Mouse (Mus musculus) small intestine, adult 2 months (tissue): Measurements from ENCODE around the gene Podxl. TPM values are rescaled to one million over a fixed set of nuclear protein-coding genes. Genes with fewer than 3 reads are reported as not detected.

Source experiments
- H3K27ac ChIP-seq: fragments of 200-500 bp; 2 replicates; pipeline ENCODE4 v1.5.1; 2012; ENCODE audit warnings: low read depth, low read length, control low read depth, inconsistent platforms; ENCODE audit not compliant: insufficient read depth
- H3K27me3 ChIP-seq: fragments of 200-500 bp; 2 replicates; pipeline ENCODE4 v1.6.1; 2012; ENCODE audit warnings: mild to moderate bottlenecking, moderate library complexity, low read length, inconsistent platforms; ENCODE audit not compliant: control insufficient read depth, insufficient read depth
- H3K36me3 ChIP-seq: fragments of 200-500 bp; 2 replicates; pipeline ENCODE4 v1.6.1; 2012; ENCODE audit warnings: mild to moderate bottlenecking, low read length, control low read depth, inconsistent platforms; ENCODE audit not compliant: control insufficient read depth, insufficient read depth
- H3K4me1 ChIP-seq: fragments of 200-500 bp; 2 replicates; pipeline ENCODE4 v1.6.1; 2012; ENCODE audit warnings: low read length, inconsistent platforms, mixed read lengths; ENCODE audit not compliant: control insufficient read depth, insufficient read depth, insufficient read length
- H3K4me3 ChIP-seq: fragments of 200-500 bp; 2 replicates; pipeline ENCODE4 v1.5.1; 2012; ENCODE audit warnings: low read depth, mild to moderate bottlenecking, control low read depth, inconsistent platforms, low read length, moderate library complexity
- CTCF ChIP-seq: fragments of 200-500 bp; IDR thresholded peaks from 2 replicates; pipeline ENCODE4 v1.5.1; 2012; ENCODE audit warnings: low read depth, mild to moderate bottlenecking, control low read depth, inconsistent platforms, low read length, moderate library complexity, mixed read lengths; ENCODE audit not compliant: insufficient replicate concordance, insufficient read length; ENCODE audit errors: extremely low read depth
- POLR2A ChIP-seq: fragments of 200-500 bp; IDR thresholded peaks from 2 replicates; pipeline ENCODE4 v1.6.1; 2012; ENCODE audit warnings: low read depth, mild to moderate bottlenecking, control low read depth, inconsistent platforms, low read length, moderate library complexity
- WGBS: fragments of 180-500 bp; shearing (Covaris S2); methylation state at CpG from one replicate; pipeline ENCODE4 v1.1.7; 2018; 5-methylcytosine and 5-hydroxymethylcytosine counted together
- polyA plus RNA-seq: library from polyadenylated mRNA; depleted of rRNA; stranded (reverse); fragments of >200 nt; gene quantifications from 2 replicates; pipeline ENCODE4 v1.2.3, GENCODE M21; 2012

Podxl gene
- polyA plus RNA-seq, 1 experiment, result 17.0 TPM

- Histone ChIP-seq H3K27ac (no peak overlapping the region), H3K4me3 (no peak overlapping the region), H3K4me1 (no peaks in the 10 kb centered on the region), H3K27me3 (no peaks in the 10 kb centered on the region), H3K36me3 (no peaks in the 10 kb centered on the region)
- TF ChIP-seq CTCF (no peak), POLR2A (no peak)
- 75% methylated on average over 3 of the region's 3 CpGs for WGBS
These were observed 25.5 kb upstream of the Podxl start for GRCm38 (mm10) chr6:31589268-31589667.

DNA sequence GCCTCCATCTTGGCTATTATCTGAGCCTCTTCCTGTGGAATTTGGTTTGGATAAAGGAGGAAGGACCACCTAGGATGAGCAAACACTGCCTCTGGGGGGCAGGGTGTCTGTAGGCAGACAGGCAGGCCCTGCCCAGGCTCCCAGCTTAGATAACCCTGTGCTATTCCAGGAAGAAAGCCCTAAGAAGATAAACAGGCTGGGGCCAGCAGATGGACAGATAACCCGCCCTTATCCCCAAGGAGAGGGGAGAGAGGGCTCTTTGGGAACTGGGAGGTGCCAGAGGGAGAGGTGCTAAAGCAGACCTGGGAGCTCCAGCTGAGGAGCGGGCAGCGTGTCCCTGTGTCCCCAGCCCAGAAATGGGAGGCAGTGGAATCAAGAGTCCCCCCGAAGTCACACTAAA, 23.9 kb upstream of the Podxl start:
- Histone ChIP-seq H3K27ac (no peak overlapping the region), H3K4me1 (no peaks in the 10 kb centered on the region), H3K36me3 (no peaks in the 10 kb centered on the region), H3K4me3 (no peak overlapping the region), H3K27me3 (no peaks in the 10 kb centered on the region)
- TF ChIP-seq CTCF, result no peak
- no peak for TF ChIP-seq POLR2A
- whole genome bisulfite sequencing, result 40% methylated on average over 4 of the region's 4 CpGs

- WGBS, result 73% methylated on average over 2 of the region's 2 CpGs
- TF ChIP-seq CTCF, result no peak
- TF ChIP-seq POLR2A, result no peak
- H3K4me3 ChIP-seq, result no peak overlapping the region
- H3K36me3 ChIP-seq, result no peaks in the 10 kb centered on the region
- H3K27me3 ChIP-seq, result no peaks in the 10 kb centered on the region
- no peak overlapping the region for H3K27ac ChIP-seq
- H3K4me1 ChIP-seq, result no peaks in the 10 kb centered on the region
These were observed 22.3 kb upstream of the Podxl start for GRCm38 (mm10) chr6:31586127-31586526.

- H3K27me3 ChIP-seq, result 0 out of 2 replicates have a peak, but pooled peaks cover 3% of the 10 kb centered on the region
- no peak overlapping the region for H3K4me3 ChIP-seq
- H3K36me3 ChIP-seq, result no peaks in the 10 kb centered on the region
- H3K27ac ChIP-seq, result no peak overlapping the region
- TF ChIP-seq POLR2A, result no peak
- no peak for TF ChIP-seq CTCF
- no peaks in the 10 kb centered on the region for H3K4me1 ChIP-seq
- WGBS, result 45% methylated on average over 9 of the region's 9 CpGs
These were observed 12.4 kb upstream of the Podxl start for GRCm38 (mm10) chr6:31576151-31576550.

GRCm38 (mm10) chr6:31575063-31575462, 11.3 kb upstream of the Podxl start:
- H3K27me3 ChIP-seq, result 0 out of 2 replicates have a peak, but pooled peaks cover 3% of the 10 kb centered on the region
- no peaks in the 10 kb centered on the region for H3K36me3 ChIP-seq
- TF ChIP-seq POLR2A (no peak), CTCF (no peak)
- no peak overlapping the region for H3K27ac ChIP-seq
- no peak overlapping the region for H3K4me3 ChIP-seq
- WGBS, result 75% methylated on average over 4 of the region's 4 CpGs
- no peaks in the 10 kb centered on the region for H3K4me1 ChIP-seq

- no peaks in the 10 kb centered on the region for H3K4me1 ChIP-seq
- 64% methylated on average over 3 of the region's 3 CpGs for WGBS
- TF ChIP-seq POLR2A (no peak), CTCF (no peak)
- H3K4me3 ChIP-seq, result no peak overlapping the region
- H3K36me3 ChIP-seq, result no peaks in the 10 kb centered on the region
- 0 out of 2 replicates have a peak, but pooled peaks cover 3% of the 10 kb centered on the region for H3K27me3 ChIP-seq
- H3K27ac ChIP-seq, result no peak overlapping the region
These were observed 7.7 kb upstream of the Podxl start for GRCm38 (mm10) chr6:31571459-31571858.

- Histone ChIP-seq H3K4me1 (0 out of 2 replicates have a peak, but pooled peaks cover 4% of the 10 kb centered on the region), H3K36me3 (no peaks in the 10 kb centered on the region), H3K27me3 (peaks cover 20% of the 10 kb centered on the region), H3K4me3 (no peak overlapping the region), H3K27ac (no peak overlapping the region)
- no peak for TF ChIP-seq POLR2A
- no peak for TF ChIP-seq CTCF
- 39% methylated on average over 7 of the region's 7 CpGs for WGBS
These were observed 4.4 kb upstream of the Podxl start for GRCm38 (mm10) chr6:31568070-31568595.
